Mouse (Mus musculus) liver, embryonic 14.5 days (tissue): ENCODE measurements at regions not wholly inside any gene's neighbourhood (a gene's known extent, or its start where the extent isn't known, plus 50 kb on each side); places are given as distances from the start of the nearest gene placed in this dataset.

Experiments
- CTCF ChIP-seq: IDR thresholded peaks from 2 replicates; pipeline ENCODE4 v1.5.1; 2016; ENCODE audit warnings: antibody characterized with exemption, low read depth, control low read depth
- EP300 ChIP-seq: IDR thresholded peaks from 2 replicates; pipeline ENCODE4 v1.6.1; 2016; ENCODE audit warnings: antibody characterized with exemption, low read depth

DNA sequence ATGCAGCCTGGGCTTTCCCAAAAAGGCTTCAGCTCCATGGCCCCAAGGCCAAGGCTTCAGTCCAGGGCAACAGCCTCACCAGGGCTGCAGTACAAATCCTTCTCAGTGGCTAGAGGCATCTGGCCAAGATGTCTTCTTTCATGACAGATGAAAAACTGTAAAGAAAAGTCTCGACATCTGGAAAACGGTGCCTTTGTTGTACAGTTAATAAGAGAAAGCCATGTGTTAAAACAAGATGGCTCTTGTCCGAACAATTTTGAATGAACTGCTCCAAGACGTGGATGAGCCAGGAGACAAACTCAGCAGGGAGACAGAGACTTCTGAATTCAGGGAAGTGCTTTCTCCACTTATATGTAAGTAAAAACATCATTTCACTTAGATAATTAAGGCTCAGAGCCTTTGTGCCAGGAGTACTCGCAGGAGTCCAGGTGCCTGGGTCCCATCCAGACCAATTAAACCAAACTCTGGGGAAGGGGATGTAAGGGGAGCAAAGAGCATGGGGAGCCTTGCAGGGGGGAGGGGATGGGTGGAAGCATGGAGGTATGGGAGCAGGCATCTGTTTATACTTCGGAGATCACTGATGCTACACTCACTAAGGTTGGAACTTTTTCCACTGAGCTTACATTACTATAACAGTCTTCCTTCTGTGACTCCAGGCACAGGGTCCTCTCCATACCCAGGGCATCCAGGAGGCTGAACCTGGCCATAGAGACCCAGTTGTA lies 125.8 kb upstream of the Zfp637 start:
- TF ChIP-seq CTCF: no peak
- TF ChIP-seq EP300: no peak
